Mouse (Mus musculus) spleen, adult 10 weeks (tissue): ENCODE measurements around the gene Prickle1. TPM values are rescaled to one million over a fixed set of nuclear protein-coding genes. Genes with fewer than 3 reads are reported as not detected.

Experiments
- polyA plus RNA-seq: library from polyadenylated mRNA; stranded (reverse); fragments of 350-450 nt; fragmentation: Illumina TruSeq; extraction: RNeasy Lipid Tissue Mini Kit (QIAGEN cat#74804); gene quantifications from one replicate; pipeline ENCODE4 v1.2.3, GENCODE M21; 2015; ENCODE audit warnings: low replicate concordance; ENCODE audit not compliant: insufficient read depth

The Prickle1 gene
- 5.7 TPM for polyA plus RNA-seq

DNA sequence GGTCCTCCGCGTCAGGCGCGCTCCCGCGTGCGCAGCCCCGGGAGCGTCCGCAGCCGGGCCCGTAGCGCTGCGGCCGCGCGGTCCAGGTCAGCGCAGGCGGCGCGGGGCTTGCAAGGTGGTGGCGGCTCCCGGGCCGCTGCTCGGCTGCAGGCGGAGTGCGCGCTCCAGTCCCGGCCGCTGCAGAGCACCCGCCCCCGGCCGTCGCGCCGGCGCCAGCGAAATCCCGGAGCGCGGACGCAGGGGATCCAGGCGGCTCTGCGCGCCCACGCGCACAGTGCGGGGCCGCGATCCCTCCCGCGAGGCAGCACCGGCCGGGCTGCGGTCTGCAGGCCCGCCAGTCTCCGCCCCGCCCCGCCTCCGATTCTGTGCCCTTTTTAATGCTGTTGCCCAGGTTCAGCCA, at the start of gene Prickle1:
Gene Prickle1, minus strand, starts transcription at position 146 of the 400 bp plus-strand sequence.

Other genes with a start within 250 kb of the Prickle1 start
- 146 TPM for gene Zcrb1, start 197.6 kb downstream of the Prickle1 start, polyA plus RNA-seq
- gene Pphln1, start 197.5 kb downstream of the Prickle1 start, polyA plus RNA-seq, result 45.3 TPM